Mouse (Mus musculus) thymus, adult 2 months (tissue): ENCODE measurements at regions not wholly inside any gene's neighbourhood (a gene's known extent, or its start where the extent isn't known, plus 50 kb on each side); places are given as distances from the start of the nearest gene placed in this dataset.

Experiments used
- CTCF ChIP-seq: fragments of 200-500 bp; IDR thresholded peaks from 2 replicates; pipeline ENCODE4 v1.5.1; 2012; ENCODE audit warnings: mild to moderate bottlenecking, control low read depth, low read length, moderate library complexity, borderline replicate concordance; ENCODE audit not compliant: control insufficient read depth, poor library complexity, insufficient read depth; ENCODE audit errors: extremely low read depth
- POLR2A ChIP-seq: fragments of 200-500 bp; IDR thresholded peaks from 2 replicates; pipeline ENCODE4 v1.6.1; 2012; ENCODE audit warnings: mild to moderate bottlenecking, low read length, control low read depth, moderate library complexity; ENCODE audit not compliant: control insufficient read depth, poor library complexity, insufficient read depth; ENCODE audit errors: extremely low read depth

DNA sequence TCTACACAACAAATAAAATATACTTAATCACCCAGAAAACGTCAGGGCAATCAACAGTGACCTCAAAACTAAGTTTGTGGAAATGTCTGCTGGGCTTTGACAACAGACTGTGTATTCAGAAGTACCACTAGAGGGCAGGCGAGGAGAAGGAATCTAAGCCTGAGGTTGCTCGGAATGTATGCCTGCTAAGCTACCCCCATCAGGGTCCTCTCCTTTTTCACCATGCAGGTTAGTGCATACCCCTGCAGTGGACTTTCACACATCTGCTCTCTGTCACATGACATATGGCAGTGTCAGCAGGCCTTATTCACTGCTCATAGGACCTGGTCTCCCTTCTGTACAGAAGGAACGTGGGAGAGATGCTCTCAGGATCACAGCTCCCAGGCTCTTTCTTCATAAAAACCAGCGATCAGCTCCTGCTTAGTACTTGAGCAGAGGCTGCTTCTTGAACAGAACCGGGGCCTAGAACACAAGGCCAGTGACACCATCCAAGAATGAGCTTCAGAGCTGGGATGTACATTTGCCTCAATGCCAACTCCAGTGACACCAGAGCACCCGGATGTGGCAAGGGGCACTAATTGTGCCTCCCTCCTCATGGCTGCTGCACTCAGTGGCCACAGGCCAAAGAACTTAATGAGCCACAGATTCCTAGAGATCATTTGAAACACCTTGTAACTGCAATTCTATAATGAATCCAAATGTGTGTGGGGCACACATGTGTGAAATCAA lies 257.1 kb upstream of the Thrb start:
- no peak for TF ChIP-seq POLR2A
- TF ChIP-seq CTCF, result no peak
